Mouse (Mus musculus) stomach, postnatal 0 days (tissue): ENCODE data around the gene Grn. TPM values are rescaled to one million over a fixed set of nuclear protein-coding genes. Genes with fewer than 3 reads are reported as not detected.

Experiments
- ATAC-seq: fragments of 200-750 bp; cut with Nextera tagmentation; 2 replicates; pipeline ENCODE4 v1.8.0; 2017; ENCODE audit not compliant: low FRiP score, low TSS enrichment
- DNase-seq: peaks from one replicate; pipeline ENCODE4 v3.0.0-alpha.2; 2016; ENCODE audit warnings: low spot score
- H3K27ac ChIP-seq: fragments of 300-500 bp; sonication (generic); replicated peaks from 2 replicates; pipeline ENCODE4 v1.5.1; 2014; ENCODE audit warnings: mild to moderate bottlenecking, control low read depth
- H3K27me3 ChIP-seq: fragments of 300-500 bp; sonication (generic); 2 replicates; pipeline ENCODE4 v1.6.1; 2014; ENCODE audit warnings: low read length; ENCODE audit not compliant: control insufficient read depth, insufficient read depth
- H3K36me3 ChIP-seq: fragments of 300-500 bp; sonication (generic); 2 replicates; pipeline ENCODE4 v1.6.1; 2014; ENCODE audit warnings: low read length, mixed read lengths; ENCODE audit not compliant: control insufficient read depth, insufficient read depth
- H3K4me1 ChIP-seq: fragments of 300-500 bp; sonication (generic); replicated peaks from 2 replicates; pipeline ENCODE4 v1.6.1; 2014; ENCODE audit warnings: antibody characterized with exemption; ENCODE audit not compliant: control insufficient read depth, insufficient read depth
- H3K4me2 ChIP-seq: fragments of 300-500 bp; sonication (generic); replicated peaks from 2 replicates; pipeline ENCODE4 v1.6.1; 2014; ENCODE audit warnings: low read depth, mild to moderate bottlenecking, control low read depth, moderate library complexity
- H3K4me3 ChIP-seq: fragments of 300-500 bp; sonication (generic); 2 replicates; pipeline ENCODE4 v1.5.1; 2014; ENCODE audit warnings: low read depth, low read length, control low read depth
- H3K9ac ChIP-seq: fragments of 300-500 bp; sonication (generic); 2 replicates; pipeline ENCODE4 v1.6.1; 2014; ENCODE audit warnings: mild to moderate bottlenecking, low read length, control low read depth, mixed read lengths
- H3K9me3 ChIP-seq: fragments of 300-500 bp; sonication (generic); 2 replicates; pipeline ENCODE4 v1.6.1; 2016; ENCODE audit warnings: low read length; ENCODE audit not compliant: control insufficient read depth
- CTCF ChIP-seq: IDR thresholded peaks from 2 replicates; pipeline ENCODE4 v1.5.1; 2016; ENCODE audit warnings: antibody characterized with exemption, low read depth, mild to moderate bottlenecking, moderate library complexity
- EP300 ChIP-seq: optimal IDR thresholded peaks from 2 replicates; pipeline ENCODE3; 2016; ENCODE audit warnings: antibody characterized with exemption
- WGBS: fragments of 180-500 bp; shearing (Covaris S2); extraction: QIAGEN DNeasy Blood & Tissue Kit; methylation state at CpG from one replicate; pipeline ENCODE4 v1.1.7; 2014; 5-methylcytosine and 5-hydroxymethylcytosine counted together
- polyA plus RNA-seq: library from polyadenylated mRNA; unstranded; fragments of >200 nt; fragmentation: Nextera tagmentation; extraction: Ambion mirVana; gene quantifications from 2 replicates; pipeline ENCODE4 v1.2.1, GENCODE M21; 2015

Grn gene
- polyA plus RNA-seq, 1 experiment from 2014 or later: 126 TPM

DNA sequence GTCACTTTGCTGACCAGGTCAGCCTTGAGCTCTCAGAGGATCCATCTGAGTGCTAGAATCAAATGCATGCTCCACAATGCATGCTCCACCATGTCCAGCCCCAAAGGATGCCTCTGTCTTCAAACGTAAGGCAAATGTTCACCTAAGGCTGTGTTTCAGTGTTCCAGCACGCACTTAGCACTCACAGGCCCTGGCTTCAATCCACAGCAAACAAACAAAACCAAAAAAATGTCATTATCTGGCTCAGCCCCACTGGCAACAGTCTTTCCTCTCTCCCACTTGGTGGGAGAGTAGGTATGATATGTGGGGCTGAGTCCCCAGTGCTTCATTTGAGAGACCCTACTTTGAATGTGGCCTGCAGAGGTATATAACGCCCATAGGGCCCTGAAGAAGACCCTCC, 19.1 kb upstream of the Grn start:
- Histone ChIP-seq H3K27me3 (no peaks in the 10 kb centered on the region), H3K4me3 (no peak overlapping the region), H3K4me2 (no peak overlapping the region; the same call in 1 of the 2 replicates), H3K27ac (no peak overlapping the region), H3K9ac (peak overlapping the region; percentile 0; the same call in 1 of the 2 replicates), H3K9me3 (no peaks in the 10 kb centered on the region), H3K36me3 (no peaks in the 10 kb centered on the region), H3K4me1 (peaks cover 5% of the 10 kb centered on the region; the same call in 1 of the 2 replicates)
- 53% methylated on average over 3 of the region's 3 CpGs for WGBS
- no peak for DNase-seq
- no peak for TF ChIP-seq EP300
- TF ChIP-seq CTCF: no peak
- ATAC-seq: no peak

DNA sequence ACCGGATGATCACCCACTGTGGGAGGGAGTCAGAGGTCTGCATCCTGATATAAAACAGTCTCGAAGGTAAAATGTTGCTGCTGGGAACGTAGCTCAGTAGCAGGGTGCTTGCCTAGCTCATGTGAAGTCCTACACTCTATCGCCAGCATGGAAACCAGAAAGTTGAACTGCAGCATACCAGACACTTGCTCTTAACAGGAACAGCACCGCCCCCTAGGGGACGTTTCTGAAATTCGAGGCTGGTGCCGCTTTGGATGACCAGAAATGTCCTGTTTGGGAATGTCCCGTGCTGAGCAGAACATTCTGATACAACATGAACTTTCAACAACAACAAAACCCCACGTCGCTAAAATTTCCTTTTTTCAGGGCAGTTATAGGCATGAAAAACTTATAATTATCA, 18.4 kb upstream of the Grn start:
- H3K4me2 ChIP-seq: no peak overlapping the region; the same call in 1 of the 2 replicates
- no peaks in the 10 kb centered on the region for H3K36me3 ChIP-seq
- H3K27me3 ChIP-seq: no peaks in the 10 kb centered on the region
- no peaks in the 10 kb centered on the region for H3K4me1 ChIP-seq
- no peak overlapping the region for H3K27ac ChIP-seq
- TF ChIP-seq CTCF (peak; percentile 94), EP300 (no peak)
- DNase-seq (peak; percentile 92), ATAC-seq (peak; percentile 29; the same call in 1 of the 2 replicates)
- no peak overlapping the region; the same call in 1 of the 2 replicates for H3K9ac ChIP-seq
- H3K4me3 ChIP-seq: no peak overlapping the region
- no peaks in the 10 kb centered on the region for H3K9me3 ChIP-seq
- WGBS: 4% methylated on average over 11 of the region's 11 CpGs

DNA sequence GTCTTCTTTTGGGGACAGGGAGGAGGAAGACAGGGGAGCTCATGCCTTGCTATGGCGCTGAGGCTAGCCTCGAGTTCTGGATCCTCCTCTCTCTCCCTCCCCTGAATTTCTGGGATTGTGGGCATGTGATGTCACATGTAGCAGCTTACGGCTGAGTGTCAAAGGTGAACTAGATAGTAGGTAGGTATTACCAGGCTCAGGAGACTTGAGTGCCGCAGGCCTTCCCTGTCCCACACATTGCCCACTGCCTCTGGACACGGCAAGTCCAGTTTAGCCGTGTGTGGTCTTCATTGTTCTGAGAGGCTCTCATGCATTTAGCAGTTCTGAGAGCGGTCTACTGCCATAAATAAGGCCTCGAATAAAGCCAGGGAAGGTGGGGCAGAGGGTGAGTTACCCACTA, 17.1 kb upstream of the Grn start:
- no peak overlapping the region for H3K9ac ChIP-seq
- DNase-seq (no peak), ATAC-seq (no peak)
- H3K27me3 ChIP-seq: no peaks in the 10 kb centered on the region
- 76% methylated on average over 8 of the region's 8 CpGs for WGBS
- no peaks in the 10 kb centered on the region for H3K36me3 ChIP-seq
- H3K4me2 ChIP-seq: no peak overlapping the region
- no peaks in the 10 kb centered on the region for H3K9me3 ChIP-seq
- H3K27ac ChIP-seq: no peak overlapping the region
- TF ChIP-seq CTCF: no peak
- no peak for TF ChIP-seq EP300
- no peaks in the 10 kb centered on the region for H3K4me1 ChIP-seq
- H3K4me3 ChIP-seq: no peak overlapping the region

DNA sequence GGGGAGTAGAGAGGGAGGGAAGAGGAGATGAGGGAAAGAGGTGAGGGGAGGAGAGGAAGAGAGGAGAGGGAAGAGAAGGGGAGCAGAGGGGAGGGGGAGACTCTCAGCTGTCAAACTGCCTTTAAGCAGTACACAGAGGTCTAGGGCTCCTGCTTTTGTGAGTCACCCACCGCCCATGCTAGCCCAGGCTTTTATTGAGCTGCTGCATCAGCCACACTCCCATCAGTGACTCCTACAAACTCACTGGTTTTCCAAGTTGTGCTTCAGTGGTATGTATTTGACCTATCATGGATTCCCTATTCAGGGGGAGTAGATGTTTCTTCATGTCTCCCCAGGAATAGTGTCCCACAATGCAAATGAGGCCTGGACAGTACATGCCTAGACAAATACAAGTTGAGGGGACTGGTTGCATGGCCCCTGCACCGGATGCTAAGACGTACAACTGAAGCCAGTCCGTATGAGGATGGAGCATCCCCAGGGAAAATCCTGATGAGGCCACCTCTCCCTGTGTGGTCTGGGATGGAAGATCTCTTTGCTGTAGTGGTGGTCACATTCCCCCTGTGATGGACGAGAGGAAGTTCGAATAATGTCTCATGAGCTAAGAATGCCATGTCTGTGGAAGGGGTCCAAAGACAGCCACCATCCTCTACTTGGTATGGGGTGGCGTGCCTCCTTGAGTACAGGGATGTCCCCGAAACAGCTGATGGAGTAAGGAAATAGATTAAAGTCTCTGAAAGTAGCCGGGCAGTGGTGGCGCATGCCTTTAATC, 14.9 kb upstream of the Grn start:
- Histone ChIP-seq H3K27me3 (no peaks in the 10 kb centered on the region), H3K4me3 (no peak overlapping the region), H3K4me1 (no peaks in the 10 kb centered on the region), H3K9ac (no peak overlapping the region), H3K4me2 (no peak overlapping the region), H3K9me3 (no peaks in the 10 kb centered on the region), H3K27ac (no peak overlapping the region), H3K36me3 (no peaks in the 10 kb centered on the region)
- TF ChIP-seq CTCF (no peak), EP300 (no peak)
- WGBS: 60% methylated on average over 10 of the region's 10 CpGs
- DNase-seq (no peak), ATAC-seq (no peak)

DNA sequence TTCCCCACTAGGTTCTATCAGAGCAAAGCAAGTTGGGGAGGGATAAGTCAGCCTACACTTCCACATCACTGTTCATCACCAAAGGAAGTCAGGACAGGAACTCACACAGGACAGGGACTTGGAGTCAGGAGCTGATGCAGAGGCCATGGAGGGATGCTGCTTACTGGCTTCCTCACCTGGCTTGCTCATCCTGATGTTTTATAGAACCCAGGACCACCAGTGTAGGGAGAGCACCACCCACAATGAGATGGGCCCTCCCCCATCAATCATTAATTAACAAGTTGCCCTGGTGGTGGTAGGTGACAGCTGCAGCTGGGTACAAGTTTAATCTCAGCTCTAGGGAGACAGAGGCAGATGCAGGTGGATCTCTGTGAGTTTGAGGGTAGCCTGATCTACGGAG, 13.0 kb upstream of the Grn start:
- H3K27ac ChIP-seq: no peak overlapping the region
- 74% methylated on average over 1 of the region's 1 CpGs for WGBS

DNA sequence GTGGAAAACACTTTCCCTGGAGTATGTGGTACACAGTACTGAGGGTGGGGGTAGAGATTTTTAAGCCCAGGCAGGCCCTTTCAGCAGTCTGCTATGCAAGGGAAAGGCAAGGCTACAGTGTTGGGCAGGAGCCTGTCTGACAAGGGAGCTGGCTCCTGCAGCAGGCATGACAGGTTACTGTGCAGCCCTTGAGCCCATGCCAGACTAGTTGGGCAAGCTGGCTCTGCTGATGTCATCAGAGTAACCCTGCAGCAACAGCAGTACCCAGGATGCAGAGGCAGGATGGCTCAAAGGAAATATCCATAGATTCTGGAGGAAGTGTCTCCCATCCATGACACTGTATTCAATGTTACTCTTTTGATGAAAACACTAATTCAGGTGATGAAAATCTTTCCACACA, 11.2 kb upstream of the Grn start:
- Histone ChIP-seq H3K27ac (no peak overlapping the region), H3K36me3 (no peaks in the 10 kb centered on the region), H3K27me3 (no peaks in the 10 kb centered on the region), H3K4me2 (no peak overlapping the region), H3K4me1 (no peaks in the 10 kb centered on the region), H3K9ac (no peak overlapping the region), H3K9me3 (no peaks in the 10 kb centered on the region), H3K4me3 (no peak overlapping the region)
- TF ChIP-seq EP300 (no peak), CTCF (no peak)
- no peak for DNase-seq
- ATAC-seq: no peak

More for the DNA sequence above, 13.0 kb upstream of the Grn start:
- H3K9ac ChIP-seq: no peak overlapping the region
- no peaks in the 10 kb centered on the region for H3K36me3 ChIP-seq
- TF ChIP-seq EP300: no peak
- TF ChIP-seq CTCF: no peak
- no peak for DNase-seq
- ATAC-seq: no peak
- no peaks in the 10 kb centered on the region for H3K4me1 ChIP-seq
- H3K27me3 ChIP-seq: no peaks in the 10 kb centered on the region
- no peak overlapping the region for H3K4me3 ChIP-seq
- H3K9me3 ChIP-seq: no peaks in the 10 kb centered on the region
- no peak overlapping the region for H3K4me2 ChIP-seq
